In genomic region chr7:74862727-74863126, GRCm38 (mm10) we compare ENCODE assay signal across 10 mouse cellular contexts.
DNase-seq lines count a peak whose midpoint lies in the region.
"Had no signal": no experiment of that assay in that cellular context is flagged by ENCODE, and none has a peak within 500 bp of the region (broad histone marks: within the 10 kb centered on the region; RNA-seq: fewer than 3 reads in every experiment).

No protein-coding gene starts in this region.

- DNase-seq in gastrocnemius, adult 18-20 months (ENCODE audit: low spot score), result peak; percentile 75
- no peak for DNase-seq in gastrocnemius, postnatal 4 days (ENCODE audit: low spot score in 2 of 2)
- peak; percentile 5 for DNase-seq in adrenal gland, postnatal 14 days
- peak; percentile 97 for DNase-seq in heart, adult 11 months
- DNase-seq in layer of hippocampus, postnatal 14 days (ENCODE audit: low spot score in 2 of 2), result peak; percentile 35 to 55
- no peak for DNase-seq in right cerebral cortex, adult 18-20 months
- DNase-seq in thymus, adult 18-20 months, result no peak
- DNase-seq in spleen, postnatal 4 days (ENCODE audit: low spot score in 2 of 2), result no peak
- DNase-seq: kidney, postnatal 25 days; lung, postnatal 10 days had no signal

Comparison
In these comparisons a context has a peak if more than half of its experiments do, and no peak if none do; other contexts are left out.
1. DNase-seq: peak in gastrocnemius, adult 18-20 months (single experiment), adrenal gland, postnatal 14 days (single experiment), heart, adult 11 months (single experiment) and layer of hippocampus, postnatal 14 days (2 of 2); none in gastrocnemius, postnatal 4 days (0 of 2), right cerebral cortex, adult 18-20 months (single experiment), thymus, adult 18-20 months (0 of 2) and spleen, postnatal 4 days (0 of 2).